Mouse (Mus musculus) gastrocnemius, adult 8-10 months (tissue): ENCODE data around the gene St6galnac6. TPM values are rescaled to one million over a fixed set of nuclear protein-coding genes. Genes with fewer than 3 reads are reported as not detected.
A peak's percentile ranks its signal among the peaks of the same experiment; 100 is the strongest.

ENCODE experiments used
- DNase-seq, 2 experiments: peaks; one replicate each; pipeline ENCODE4 v3.0.0; 2022; ENCODE audit warnings: low spot score in 2 of 2
- total RNA-seq, 4 experiments: library from RNA; stranded (reverse); gene quantifications; 2 replicates each; pipeline ENCODE4 v1.2.4; 2022

The St6galnac6 gene
- total RNA-seq, 4 experiments from 2014 or later, result 48.6 to 61.3 (median 54.9) TPM

GRCm38 (mm10) chr2:32637778-32638281 is 38.3 kb downstream of the St6galnac6 start:
- no peak for DNase-seq

- DNase-seq, result no peak
These were observed 40.1 kb downstream of the St6galnac6 start for GRCm38 (mm10) chr2:32639632-32640031.

- DNase-seq, result no peak
These were observed 41.1 kb downstream of the St6galnac6 start for GRCm38 (mm10) chr2:32640550-32641051.

- DNase-seq, result no peak
These were observed 42.3 kb downstream of the St6galnac6 start for GRCm38 (mm10) chr2:32641810-32642209.

GRCm38 (mm10) chr2:32642813-32643212 is 43.3 kb downstream of the St6galnac6 start:
- DNase-seq, result no peak

- no peak for DNase-seq
These were observed 44.6 kb downstream of the St6galnac6 start for GRCm38 (mm10) chr2:32644083-32644482.

- DNase-seq, result no peak
These were observed 45.4 kb downstream of the St6galnac6 start for GRCm38 (mm10) chr2:32644799-32645475.

- DNase-seq, result no peak
These were observed 46.1 kb downstream of the St6galnac6 start for GRCm38 (mm10) chr2:32645647-32646046.

GRCm38 (mm10) chr2:32646379-32647056 is 47.0 kb downstream of the St6galnac6 start, which contains the start of gene Eng:
TSS of gene Eng (plus strand) at chr2:32646595.
- peak; percentile 55 to 66 for DNase-seq

GRCm38 (mm10) chr2:32647366-32647765 is 47.9 kb downstream of the St6galnac6 start:
- DNase-seq, result no peak

- no peak for DNase-seq
These were observed 54.3 kb downstream of the St6galnac6 start for GRCm38 (mm10) chr2:32653764-32654163.

- DNase-seq, result no peak
These were observed 55.4 kb downstream of the St6galnac6 start for GRCm38 (mm10) chr2:32654743-32655393.

GRCm38 (mm10) chr2:32655394-32655744 is 55.9 kb downstream of the St6galnac6 start:
- no peak for DNase-seq

- no peak for DNase-seq
These were observed 56.3 kb downstream of the St6galnac6 start for GRCm38 (mm10) chr2:32655826-32656225.

GRCm38 (mm10) chr2:32658873-32659272 is 59.4 kb downstream of the St6galnac6 start:
- no peak for DNase-seq

- no peak for DNase-seq
These were observed 62.1 kb downstream of the St6galnac6 start for GRCm38 (mm10) chr2:32661509-32662107.

- DNase-seq, result no peak
These were observed 62.8 kb downstream of the St6galnac6 start for GRCm38 (mm10) chr2:32662291-32662690.

- no peak for DNase-seq
These were observed 65.8 kb downstream of the St6galnac6 start for GRCm38 (mm10) chr2:32665345-32665744.

- no peak for DNase-seq
These were observed 66.3 kb downstream of the St6galnac6 start for GRCm38 (mm10) chr2:32665853-32666252.

- no peak for DNase-seq
These were observed 68.3 kb downstream of the St6galnac6 start for GRCm38 (mm10) chr2:32667775-32668174.

- no peak for DNase-seq
These were observed 68.7 kb downstream of the St6galnac6 start for GRCm38 (mm10) chr2:32668176-32668575.

GRCm38 (mm10) chr2:32669876-32670275 is 70.4 kb downstream of the St6galnac6 start:
- no peak for DNase-seq
